Mouse (Mus musculus) G1E-ER4 (cell line): Measurements from ENCODE around the gene Fbxo7. TPM values are rescaled to one million over a fixed set of nuclear protein-coding genes. Genes with fewer than 3 reads are reported as not detected.

ENCODE experiments used
- GATA1 ChIP-seq: IDR thresholded peaks from one replicate; pipeline ENCODE4 v1.8.0; 2012; ENCODE audit warnings: low read length, inconsistent platforms
- polyA plus RNA-seq: library from polyadenylated mRNA; stranded (reverse); fragments of >175 nt; gene quantifications from 2 replicates; pipeline ENCODE4 v1.2.3, GENCODE M21; 2012

Gene Fbxo7
- polyA plus RNA-seq = 21.8 and 29.7 TPM in 2 replicates

DNA sequence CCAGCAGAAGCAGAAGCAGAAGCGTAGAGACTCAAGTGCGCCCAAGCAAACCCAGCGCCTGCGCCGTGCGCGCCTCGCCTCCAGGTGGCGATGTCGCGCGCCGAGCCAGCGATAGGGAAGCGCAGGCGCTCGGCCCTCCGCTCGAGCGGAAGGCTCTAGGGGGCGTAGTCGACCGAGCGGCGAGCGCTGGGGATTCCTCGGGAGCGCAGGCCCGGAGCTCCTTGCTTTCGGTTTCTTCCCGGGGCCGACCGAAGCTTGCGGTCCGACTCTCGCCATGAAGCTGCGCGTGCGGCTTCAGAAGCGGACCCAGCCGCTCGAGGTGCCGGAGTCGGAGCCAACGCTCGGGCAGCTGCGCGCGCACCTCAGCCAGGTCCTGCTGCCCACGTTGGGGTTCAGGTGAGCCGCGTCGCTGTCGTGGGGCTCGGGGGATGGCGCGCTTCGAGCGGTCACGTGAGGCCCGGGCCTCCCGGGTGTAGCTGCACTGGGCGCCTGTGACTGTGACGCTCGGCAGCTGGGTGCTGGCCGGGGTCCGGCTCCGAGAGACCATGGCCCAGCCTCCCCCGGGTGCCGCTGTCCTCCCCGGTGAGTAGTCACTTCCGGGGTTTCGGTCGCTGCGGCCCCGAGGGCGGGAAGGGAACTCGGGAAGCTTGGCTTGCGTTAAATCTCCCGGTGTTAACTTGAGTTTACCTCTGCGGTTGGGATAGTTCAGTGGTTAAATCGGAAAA is at the start of gene Fbxo7:
Gene Fbxo7, plus strand, starts transcription at position 224 of the 725 bp plus-strand sequence.
- TF ChIP-seq GATA1 = no peak

- no peak for TF ChIP-seq GATA1
Measured at GRCm38 (mm10) chr10:85972915-85973314, 48.9 kb upstream of the Fbxo7 start.

- TF ChIP-seq GATA1 = no peak
Measured at GRCm38 (mm10) chr10:85989412-85990115, 32.2 kb upstream of the Fbxo7 start.

- no peak for TF ChIP-seq GATA1
Measured at GRCm38 (mm10) chr10:85992412-85992811, 29.4 kb upstream of the Fbxo7 start.

- TF ChIP-seq GATA1 = no peak
Measured at GRCm38 (mm10) chr10:85993836-85994235, 27.9 kb upstream of the Fbxo7 start.

- TF ChIP-seq GATA1 = no peak
Measured at GRCm38 (mm10) chr10:85994543-85995104, 27.1 kb upstream of the Fbxo7 start.

DNA sequence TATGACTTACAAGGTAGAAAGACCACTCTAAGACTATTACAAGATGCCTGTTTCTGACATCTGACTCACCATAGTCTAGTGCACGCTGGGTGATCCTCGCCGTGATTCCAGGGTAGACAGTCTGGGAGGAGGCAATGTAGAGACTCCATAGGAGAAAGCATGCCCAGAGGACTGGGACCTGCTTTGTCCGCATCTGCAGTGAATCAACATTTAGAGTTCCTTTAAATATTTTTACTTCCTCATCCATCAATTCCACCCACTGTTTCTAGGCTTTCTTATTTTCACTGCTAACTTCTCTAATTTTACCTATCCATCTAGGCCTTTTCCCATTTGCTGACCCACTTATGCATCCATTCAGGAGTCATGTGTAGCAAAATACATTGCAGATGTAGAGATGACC is 21.3 kb upstream of the Fbxo7 start:
- no peak for TF ChIP-seq GATA1

- TF ChIP-seq GATA1 = no peak
Measured at GRCm38 (mm10) chr10:86006455-86006854, 15.3 kb upstream of the Fbxo7 start.

DNA sequence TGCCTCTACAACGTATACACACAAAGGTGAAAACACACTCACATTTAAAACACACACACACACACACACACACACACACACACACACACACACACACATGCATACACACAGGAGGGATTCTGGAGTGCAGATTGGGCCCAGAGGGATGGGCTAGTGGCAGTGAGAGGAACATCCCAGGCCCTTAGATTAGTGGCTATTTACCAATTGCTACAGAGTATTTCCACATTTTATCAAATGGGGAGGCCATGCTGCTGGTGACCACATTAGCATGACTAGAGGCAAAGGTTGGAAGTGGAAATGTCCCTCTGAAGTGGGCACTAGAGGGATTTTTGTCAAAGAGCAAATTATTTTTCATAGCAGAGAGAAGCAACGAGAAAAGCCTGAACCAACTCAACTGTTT is 12.1 kb upstream of the Fbxo7 start:
- TF ChIP-seq GATA1 = no peak

DNA sequence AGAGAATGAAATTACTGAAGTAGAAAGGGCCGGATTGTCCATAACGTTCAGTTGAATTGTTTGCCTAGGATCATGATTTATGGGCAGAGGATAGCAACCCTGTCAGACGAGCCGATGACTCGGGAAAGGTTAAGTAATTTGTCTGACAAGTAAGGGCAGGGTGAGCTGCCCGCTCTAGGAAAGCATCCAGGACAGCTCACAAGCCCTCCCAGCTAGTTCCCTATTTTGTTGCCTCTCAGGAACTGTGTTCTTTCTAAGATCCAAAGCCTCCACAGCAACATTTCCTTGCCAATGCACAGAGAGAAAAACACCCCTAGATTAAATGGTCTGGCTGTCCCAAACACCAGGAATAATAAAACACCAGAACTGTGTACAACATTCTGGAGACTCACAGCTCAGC is 11.1 kb upstream of the Fbxo7 start:
- TF ChIP-seq GATA1 = no peak

GRCm38 (mm10) chr10:86011172-86011571 is 10.6 kb upstream of the Fbxo7 start:
- no peak for TF ChIP-seq GATA1

GRCm38 (mm10) chr10:86011781-86012180 is 10.0 kb upstream of the Fbxo7 start, which contains the start of gene Bpifc:
Gene Bpifc (minus strand): TSS chr10:86011895.
- TF ChIP-seq GATA1 = no peak

DNA sequence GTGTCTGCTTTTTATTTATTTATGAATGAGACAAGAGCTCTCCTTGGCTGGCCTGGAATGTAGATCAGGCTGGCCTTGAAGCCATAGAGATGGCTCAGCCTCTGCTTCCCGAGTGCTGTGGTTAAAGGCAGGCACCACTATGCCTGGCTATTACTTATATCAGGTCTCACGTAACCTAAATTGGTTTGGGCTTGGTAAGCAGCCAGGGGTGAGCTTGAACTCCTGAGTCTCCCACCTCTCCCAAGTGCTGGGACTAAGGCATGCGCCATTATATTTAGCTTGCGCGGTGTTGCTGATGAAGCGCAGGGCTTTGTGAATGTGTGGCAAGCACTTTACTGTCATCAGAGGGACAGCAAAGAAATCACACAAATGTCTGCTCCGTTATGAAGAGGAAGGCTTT is 4.0 kb upstream of the Fbxo7 start:
- no peak for TF ChIP-seq GATA1

DNA sequence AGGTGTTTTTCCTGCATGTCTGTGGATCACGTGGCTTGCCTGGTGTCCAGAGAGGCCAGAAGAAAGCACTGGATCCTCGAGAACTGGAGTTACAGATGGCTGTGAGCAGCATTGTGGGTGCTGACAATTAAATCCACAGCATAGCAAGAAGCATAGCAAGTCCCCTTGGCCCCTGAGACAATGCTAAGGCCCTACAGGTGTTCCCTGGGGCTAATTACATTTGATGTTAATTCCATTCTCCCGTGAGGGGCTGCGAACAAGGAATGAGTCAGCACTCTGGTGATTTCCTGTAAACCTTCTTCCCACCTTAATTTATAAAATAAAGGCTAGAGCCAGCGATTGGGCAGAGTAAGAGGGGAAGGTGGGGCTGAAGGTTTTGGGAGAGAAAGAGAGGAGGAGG is 3.0 kb upstream of the Fbxo7 start:
- no peak for TF ChIP-seq GATA1

DNA sequence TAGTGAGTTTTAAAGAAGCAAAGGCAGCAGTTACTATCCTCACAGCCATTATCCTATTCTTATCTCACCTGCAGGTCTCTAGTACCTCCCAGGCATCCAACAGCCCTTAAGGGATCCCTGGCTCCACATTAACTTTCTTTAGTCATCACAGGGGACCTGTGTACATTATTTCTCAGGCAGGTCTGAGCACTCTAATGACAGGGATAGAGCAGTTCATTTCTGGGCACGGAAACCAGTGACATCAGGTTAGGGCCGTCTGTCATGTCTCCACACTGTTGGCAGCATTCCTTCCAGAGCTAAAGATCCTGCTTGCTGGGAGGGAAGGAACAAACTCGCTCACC is 394 bp upstream of the Fbxo7 start:
- no peak for TF ChIP-seq GATA1

DNA sequence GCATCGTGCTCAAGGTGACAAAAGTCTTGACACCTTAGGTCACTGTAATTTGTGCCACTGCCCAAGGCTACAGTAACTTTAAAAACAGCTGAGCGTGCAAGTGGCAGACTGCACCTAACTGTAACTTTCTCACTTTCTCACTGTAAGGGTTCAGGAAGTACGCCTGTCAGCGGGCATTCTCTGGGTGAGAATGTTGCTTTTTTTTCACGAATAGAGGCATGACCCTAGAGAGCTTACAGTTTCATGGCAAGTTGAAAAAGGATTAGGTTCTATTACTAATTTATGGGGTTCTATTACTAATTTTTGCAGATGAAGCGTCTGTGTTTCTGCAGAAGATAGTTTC is 673 bp downstream of the Fbxo7 start:
- no peak for TF ChIP-seq GATA1

- no peak for TF ChIP-seq GATA1
Measured at GRCm38 (mm10) chr10:86023149-86023548, 1.4 kb downstream of the Fbxo7 start.
